Mouse (Mus musculus): ENCODE measurements around the gene Bcor. TPM values are rescaled to one million over a fixed set of nuclear protein-coding genes. Genes with fewer than 3 reads are reported as not detected.

Bcor gene
- polyA plus RNA-seq, 1 experiment from 2014 or later, result 23.5 TPM

- Histone ChIP-seq H3K4me3 (ENCODE audit: low read depth, low read length) (no peak overlapping the region), H3K27ac (ENCODE audit: low read depth, low read length) (no peak overlapping the region), H3K4me1 (replicated peaks; ENCODE audit: control insufficient read depth, insufficient read depth, low read length) (no peaks in the 10 kb centered on the region), H3K36me3 (ENCODE audit: control insufficient read depth, insufficient read depth, low read length) (no peaks in the 10 kb centered on the region), H3K9me3 (ENCODE audit: control insufficient read depth, low read length) (no peaks in the 10 kb centered on the region), H3K27me3 (ENCODE audit: control insufficient read depth, insufficient read depth, low read length) (no peaks in the 10 kb centered on the region; the same call in 1 of the 2 replicates), H3K4me2 (ENCODE audit: low read depth, low read length, severe bottlenecking) (no peak overlapping the region), H3K9ac (ENCODE audit: low read length) (no peak overlapping the region)
- 47% methylated on average over 7 of the region's 7 CpGs for WGBS
- ATAC-seq (replicated peaks; ENCODE audit: low FRiP score) (no peak), DNase-seq (ENCODE audit: low spot score) (no peak)
Observed at GRCm38 (mm10) chrX:11988191-11988896, 171.8 kb downstream of the Bcor start.

DNA sequence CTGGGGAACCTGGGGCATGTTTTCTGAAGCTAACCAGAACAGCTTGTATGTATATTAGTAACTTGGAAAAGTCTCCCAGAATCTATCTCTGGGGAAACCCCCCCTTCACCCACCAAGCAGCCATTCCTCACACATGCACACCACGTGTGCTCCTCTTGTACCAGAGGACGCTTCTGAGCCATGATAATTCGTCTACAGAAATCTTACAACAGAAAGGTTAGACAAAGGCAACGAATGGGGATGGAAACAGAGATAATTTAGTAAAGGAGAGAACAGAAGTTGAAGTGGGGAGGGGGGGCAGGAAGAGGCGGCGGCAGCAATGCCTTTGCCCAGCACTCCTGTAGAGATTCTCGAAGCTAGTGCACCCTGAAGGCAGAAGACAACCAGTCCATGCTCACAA, 172.6 kb downstream of the Bcor start:
- H3K4me1 ChIP-seq (replicated peaks; ENCODE audit: control insufficient read depth, insufficient read depth, low read length), result no peaks in the 10 kb centered on the region
- 59% methylated on average over 7 of the region's 7 CpGs for WGBS
- H3K36me3 ChIP-seq (ENCODE audit: control insufficient read depth, insufficient read depth, low read length), result no peaks in the 10 kb centered on the region
- ATAC-seq (replicated peaks; ENCODE audit: low FRiP score), result no peak
- H3K9ac ChIP-seq (ENCODE audit: low read length), result no peak overlapping the region
- H3K9me3 ChIP-seq (ENCODE audit: control insufficient read depth, low read length), result no peaks in the 10 kb centered on the region
- H3K4me3 ChIP-seq (ENCODE audit: low read depth, low read length), result no peak overlapping the region
- H3K27ac ChIP-seq (ENCODE audit: low read depth, low read length), result no peak overlapping the region
- no peaks in the 10 kb centered on the region; the same call in 1 of the 2 replicates for H3K27me3 ChIP-seq (ENCODE audit: control insufficient read depth, insufficient read depth, low read length)
- DNase-seq (ENCODE audit: low spot score), result no peak
- H3K4me2 ChIP-seq (ENCODE audit: low read depth, low read length, severe bottlenecking), result no peak overlapping the region
